Mouse (Mus musculus): ENCODE data around the gene Dnajc15.

Dnajc15 gene

GRCm38 (mm10) chr14:77860841-77861560 is 13.9 kb downstream of the Dnajc15 start:
- peak; percentile 58 for DNase-seq (ENCODE audit: low read depth)

DNA sequence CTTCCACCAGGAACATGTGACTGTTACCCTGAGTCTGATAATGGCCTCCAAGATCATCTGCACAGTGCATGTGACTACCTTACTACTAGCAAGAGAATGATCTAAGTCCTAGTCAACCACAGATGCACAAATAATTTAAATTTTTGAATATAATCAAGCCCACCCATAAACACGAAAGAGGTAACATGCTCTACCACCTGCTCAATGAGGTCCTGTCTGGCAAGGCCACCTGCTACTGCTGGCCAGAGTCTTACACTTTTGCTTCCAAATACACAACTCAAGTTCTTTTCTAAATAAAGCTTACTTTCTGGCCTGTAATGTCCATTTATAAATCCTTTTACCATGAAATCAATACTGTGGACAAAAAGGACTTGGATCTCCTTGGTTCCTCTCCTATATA is 15.0 kb downstream of the Dnajc15 start:
- no peak for DNase-seq (ENCODE audit: low read depth)

DNA sequence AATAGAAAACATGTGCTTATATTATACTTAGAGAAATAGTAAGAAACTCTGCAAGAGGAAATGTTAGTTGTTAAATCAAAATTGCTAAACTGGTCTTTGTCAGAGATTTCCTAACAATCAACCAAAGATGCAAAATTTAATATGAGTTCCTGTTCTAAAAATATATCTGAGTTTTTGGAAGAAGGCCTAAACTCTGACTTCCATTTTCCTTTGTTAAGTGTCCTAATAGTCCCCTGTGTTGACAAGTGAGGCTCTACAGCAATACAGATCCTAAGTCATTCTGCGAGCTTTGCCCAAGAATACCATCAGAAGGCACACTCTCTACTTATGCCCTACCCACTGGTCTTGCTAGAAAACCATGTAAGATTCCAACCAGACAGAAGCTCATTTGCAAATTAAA is 21.0 kb downstream of the Dnajc15 start:
- peak; percentile 54 for DNase-seq (ENCODE audit: low read depth)

DNA sequence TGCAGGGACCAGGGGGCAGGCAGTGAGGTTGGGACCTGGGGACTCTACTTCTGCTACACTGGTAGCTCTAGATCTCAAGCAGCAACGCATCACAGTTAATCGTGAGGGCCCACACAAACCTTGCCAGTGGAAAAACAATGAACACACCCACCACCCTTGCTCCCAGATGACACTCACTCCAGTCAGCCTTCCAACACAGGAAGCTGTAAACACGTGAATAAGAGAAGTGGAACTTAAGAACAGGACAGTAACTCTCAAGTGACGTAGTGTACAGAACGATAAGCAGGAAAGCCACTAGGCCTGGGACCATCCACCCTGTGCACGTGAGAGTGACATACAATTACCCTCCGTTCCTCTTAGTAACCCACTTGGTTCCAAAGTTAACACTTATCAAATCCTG is 25.1 kb downstream of the Dnajc15 start:
- DNase-seq (ENCODE audit: low read depth), result no peak

GRCm38 (mm10) chr14:77848349-77848748 is 26.6 kb downstream of the Dnajc15 start:
- peak; percentile 48 for DNase-seq (ENCODE audit: low read depth)

DNA sequence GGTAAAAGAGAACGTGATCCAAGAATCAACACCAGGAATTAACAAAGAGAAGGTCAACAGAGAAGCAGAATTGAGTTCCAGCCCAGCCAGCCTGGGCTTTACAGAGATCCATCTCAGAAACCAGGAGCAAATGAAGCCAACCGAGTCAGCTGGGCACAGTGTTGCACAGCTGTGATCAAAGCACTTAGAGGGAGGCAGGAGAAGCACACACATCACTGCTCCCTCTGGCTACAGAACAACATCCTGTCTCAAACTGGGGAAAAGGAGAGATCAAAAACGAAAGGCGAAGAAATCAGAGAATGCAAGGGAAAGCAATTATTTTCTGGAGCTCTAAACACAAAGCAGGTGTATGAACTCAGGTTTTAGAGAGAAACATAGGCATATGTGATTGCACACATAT is 28.7 kb downstream of the Dnajc15 start:
- DNase-seq (ENCODE audit: low read depth), result no peak

DNA sequence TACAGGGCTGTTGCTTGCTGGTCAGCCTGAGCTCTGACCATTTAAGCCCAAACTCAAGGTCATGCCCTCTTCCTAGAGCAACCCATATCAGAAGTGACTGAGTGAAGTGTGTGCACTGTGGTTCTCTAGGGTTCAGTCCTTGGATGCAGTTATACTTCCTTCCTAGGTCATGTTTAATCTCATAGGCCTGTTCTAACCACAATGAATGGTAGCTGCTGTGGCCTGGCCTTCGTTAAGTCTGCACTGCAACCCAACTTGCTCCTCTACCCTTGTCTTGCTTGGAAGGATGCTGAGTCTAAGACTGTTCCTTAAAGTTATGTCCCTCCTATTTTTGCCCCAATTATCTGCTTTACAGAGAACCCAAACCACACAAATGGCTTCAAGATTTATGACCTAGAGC is 29.4 kb downstream of the Dnajc15 start:
- peak; percentile 79 for DNase-seq (ENCODE audit: low read depth)

DNA sequence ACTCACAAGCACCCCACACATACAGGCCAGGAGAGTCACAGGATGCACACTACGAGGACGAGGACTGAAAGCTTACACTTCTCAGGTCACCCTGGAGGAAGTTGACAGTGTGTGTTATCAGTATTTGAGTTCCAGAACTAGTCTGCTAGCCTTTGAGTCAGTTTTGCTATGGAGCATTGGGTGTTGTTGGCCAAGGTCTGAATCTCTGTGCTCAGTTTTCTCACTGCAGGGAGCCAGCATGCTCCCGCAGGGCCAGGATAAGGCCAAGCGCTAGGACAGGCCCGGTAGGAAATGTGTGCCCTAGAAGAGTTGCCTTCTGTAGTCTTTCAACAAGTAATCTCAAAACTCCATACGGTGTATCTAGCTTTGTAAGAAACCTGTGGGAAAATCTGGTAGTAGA is 34.4 kb downstream of the Dnajc15 start:
- no peak for DNase-seq (ENCODE audit: low read depth)

DNA sequence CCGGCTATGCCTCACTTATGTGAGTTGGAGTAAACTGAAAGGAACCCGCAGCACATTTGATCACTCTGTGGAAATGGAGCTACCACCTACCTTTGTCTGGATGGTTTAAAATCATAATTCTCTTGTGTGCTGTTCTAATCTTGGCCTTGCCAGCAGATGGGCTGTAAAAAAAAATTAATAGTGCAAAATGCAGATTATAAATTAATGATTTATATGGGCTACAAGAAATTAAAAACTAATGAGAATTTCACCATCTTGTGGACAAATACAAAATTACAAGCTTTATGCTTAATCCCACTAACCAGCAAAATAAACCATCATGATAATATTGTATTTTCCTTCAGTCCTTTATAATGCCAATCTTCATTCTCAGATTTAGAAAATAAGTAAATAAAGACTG is 34.8 kb downstream of the Dnajc15 start:
- DNase-seq (ENCODE audit: low read depth), result no peak

GRCm38 (mm10) chr14:77836794-77837193 is 38.1 kb downstream of the Dnajc15 start:
- peak; percentile 56 for DNase-seq (ENCODE audit: low read depth)

DNA sequence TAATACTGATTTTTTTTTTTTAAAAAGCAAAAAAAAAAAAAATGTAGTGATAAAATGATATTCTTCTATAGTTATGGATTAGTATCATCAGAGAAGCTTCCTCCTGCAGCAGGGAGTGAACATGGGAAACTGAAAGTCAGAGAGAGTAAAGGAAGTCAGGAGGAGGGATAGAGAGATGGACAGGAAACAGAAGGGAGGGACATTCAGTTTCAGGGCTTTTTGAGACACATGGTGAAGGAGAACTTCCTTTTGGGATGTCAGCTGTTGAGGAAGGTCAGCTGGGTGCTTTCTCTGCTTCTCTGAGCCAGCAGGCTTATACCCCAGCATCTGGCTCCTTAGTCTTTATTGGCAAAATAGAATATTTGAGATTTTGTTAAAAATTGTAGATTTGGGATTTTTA is 42.6 kb downstream of the Dnajc15 start:
- DNase-seq (ENCODE audit: low read depth), result peak; percentile 32

- no peak for DNase-seq (ENCODE audit: low read depth)
Observed at GRCm38 (mm10) chr14:77831936-77832335, 43.0 kb downstream of the Dnajc15 start.

DNA sequence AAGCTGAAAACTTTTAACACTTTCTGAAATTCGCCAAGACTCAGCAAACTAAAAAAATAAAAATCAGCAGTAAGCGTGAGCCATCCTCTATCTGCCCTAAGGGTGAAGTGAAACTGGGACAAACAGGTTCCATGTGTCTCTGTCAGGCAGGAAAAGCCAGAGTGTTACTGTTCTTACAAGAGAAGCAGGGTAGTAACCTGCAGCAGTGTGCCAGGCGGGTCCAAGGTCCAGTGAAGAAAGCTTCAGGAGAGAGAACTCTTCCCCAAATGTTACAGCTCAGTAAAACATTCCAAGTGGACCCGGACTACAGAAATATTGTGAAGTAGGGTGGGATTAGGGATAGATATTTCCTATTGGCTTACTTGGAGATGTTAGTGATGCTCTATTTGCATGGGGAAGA is 45.3 kb downstream of the Dnajc15 start:
- no peak for DNase-seq (ENCODE audit: low read depth)

- no peak for DNase-seq (ENCODE audit: low read depth)
Observed at GRCm38 (mm10) chr14:77825891-77826290, 49.0 kb downstream of the Dnajc15 start.

DNA sequence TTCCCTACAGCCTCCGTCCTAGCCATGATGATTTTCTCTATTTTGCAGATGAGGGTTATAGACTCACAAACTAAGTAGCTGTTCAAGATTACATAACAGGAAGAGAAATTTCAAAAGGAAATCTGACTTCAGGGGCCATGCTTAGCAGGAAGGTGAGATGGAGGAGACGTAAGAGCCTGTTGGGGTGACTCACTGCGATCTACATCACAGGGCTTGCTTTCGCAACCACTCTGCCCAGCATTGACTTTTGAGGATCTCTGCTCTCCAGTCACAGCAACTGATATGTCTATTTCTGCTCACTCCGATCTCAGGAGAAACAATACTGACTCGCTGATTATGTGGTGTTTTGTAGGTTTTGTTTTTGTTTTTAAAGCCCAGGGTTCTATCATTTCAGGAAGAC is 49.8 kb downstream of the Dnajc15 start:
- peak; percentile 93 for DNase-seq (ENCODE audit: low read depth)

DNA sequence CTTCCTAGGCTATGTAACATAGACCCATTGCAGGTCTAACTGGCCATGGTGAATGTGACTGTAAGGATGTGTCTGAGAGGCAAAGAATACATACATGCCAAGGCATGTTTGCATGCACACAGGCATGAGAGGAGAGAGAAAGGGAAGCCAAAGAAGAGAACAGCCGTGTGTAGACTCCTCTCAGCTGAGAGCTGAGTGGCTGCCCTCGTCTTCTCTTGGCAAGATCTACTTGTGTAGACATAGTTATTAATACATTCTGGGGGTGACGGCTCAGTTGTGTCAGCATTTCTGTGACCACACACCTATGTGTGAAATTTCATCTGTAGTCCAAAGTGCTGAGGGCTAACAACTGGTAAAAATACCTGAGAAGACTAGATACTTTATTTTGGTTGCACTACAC is 55.1 kb downstream of the Dnajc15 start:
- no peak for DNase-seq (ENCODE audit: low read depth)

GRCm38 (mm10) chr14:77817561-77817960 is 57.4 kb downstream of the Dnajc15 start:
- no peak for DNase-seq (ENCODE audit: low read depth)

GRCm38 (mm10) chr14:77814935-77815334 is 60.0 kb downstream of the Dnajc15 start:
- no peak for DNase-seq (ENCODE audit: low read depth)

DNA sequence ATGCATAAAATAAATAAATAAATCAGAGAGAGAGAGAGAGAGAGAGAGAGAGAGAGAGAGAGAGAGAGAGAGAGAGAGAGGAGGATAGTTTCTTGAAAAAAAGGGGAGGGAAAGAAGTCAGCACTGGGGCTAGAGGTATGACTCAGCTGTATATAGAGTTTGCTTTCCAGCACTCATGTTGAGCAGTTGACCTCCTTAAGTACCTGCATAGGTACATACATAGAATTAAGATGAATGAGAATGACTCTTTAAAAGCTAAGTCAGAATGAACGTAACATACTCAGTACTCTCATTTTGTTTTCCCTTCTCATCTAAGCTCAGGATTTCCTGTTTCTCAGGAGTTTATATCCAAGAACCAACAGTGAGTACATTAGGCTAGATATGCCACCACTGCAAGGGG is 62.0 kb downstream of the Dnajc15 start:
- DNase-seq (ENCODE audit: low read depth), result no peak

DNA sequence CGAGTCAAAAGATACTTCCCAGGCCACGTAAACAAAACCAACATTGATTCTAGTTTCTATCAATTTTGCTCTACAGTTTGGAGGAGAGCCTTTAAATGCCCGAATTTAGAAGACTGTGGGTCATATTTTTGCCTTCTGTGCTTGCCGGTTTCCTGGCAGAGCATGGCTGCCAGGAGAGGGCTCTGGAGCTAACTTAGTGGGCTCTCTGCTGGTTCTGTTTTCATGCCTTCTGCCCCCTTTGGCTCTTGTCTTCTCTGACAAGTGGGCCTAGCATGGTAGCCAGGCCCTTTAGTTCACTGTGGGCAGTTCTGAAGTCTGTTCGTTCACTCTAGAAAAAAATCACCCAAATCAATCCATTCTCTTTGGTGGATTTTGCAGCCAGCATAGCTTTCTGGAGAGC is 63.5 kb downstream of the Dnajc15 start:
- DNase-seq (ENCODE audit: low read depth), result no peak

DNA sequence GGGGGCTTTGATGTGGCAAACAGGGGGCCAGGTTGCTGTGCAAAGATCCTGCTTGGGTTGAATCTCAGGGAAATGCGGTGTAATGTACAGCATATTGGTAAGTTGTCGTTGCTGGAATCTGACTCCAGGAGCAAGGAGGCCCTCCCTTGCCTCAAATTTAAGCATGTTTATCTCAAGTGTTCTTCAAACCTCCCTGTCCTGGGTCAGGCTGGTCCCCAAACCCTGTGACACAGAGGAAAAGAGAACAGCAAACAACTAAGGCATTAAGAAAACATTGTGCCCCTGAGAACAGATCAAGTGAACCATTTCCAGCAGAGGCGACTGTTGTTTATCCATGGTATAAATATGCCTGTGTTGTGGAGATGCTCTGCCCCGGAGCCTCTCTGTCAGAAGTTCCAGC is 67.1 kb downstream of the Dnajc15 start:
- DNase-seq (ENCODE audit: low read depth), result no peak

DNA sequence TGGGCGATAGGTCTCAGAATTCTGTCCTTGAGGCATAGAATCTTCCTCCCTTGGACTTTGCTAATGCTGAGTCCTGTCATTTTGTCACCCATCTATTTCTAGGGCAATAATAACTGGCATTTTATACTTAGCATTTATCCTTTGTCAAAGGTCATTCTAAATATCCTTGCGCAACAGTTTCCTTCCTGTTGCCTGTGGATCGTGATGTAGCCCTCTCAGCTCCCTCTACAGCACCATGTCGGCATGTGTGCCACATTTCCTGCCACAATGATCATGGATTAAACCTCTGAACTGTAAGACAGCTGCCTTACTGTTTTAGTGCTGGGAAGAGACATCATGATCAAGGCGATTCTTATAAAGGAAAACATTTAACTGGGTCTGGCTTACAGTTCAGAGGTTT is 68.6 kb downstream of the Dnajc15 start:
- peak; percentile 77 for DNase-seq (ENCODE audit: low read depth)

DNA sequence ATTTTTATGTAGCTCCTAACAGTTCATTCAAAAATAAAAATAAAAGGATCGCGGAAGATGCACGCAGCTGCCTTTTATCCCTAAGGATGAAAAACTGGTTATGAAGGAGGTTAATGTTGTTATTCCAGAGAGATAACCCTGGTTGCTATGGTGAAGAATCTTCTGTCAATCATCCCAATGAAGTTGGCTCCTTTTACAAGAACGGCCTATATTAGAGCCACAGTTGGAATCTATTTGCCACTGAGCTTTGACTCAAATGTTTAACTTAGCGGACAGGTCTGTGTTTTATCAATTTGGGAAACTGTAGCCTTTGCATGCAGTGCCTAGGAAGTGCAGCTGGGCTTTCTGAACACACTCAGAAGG is 72.7 kb downstream of the Dnajc15 start:
- DNase-seq (ENCODE audit: low read depth), result no peak

- no peak for DNase-seq (ENCODE audit: low read depth)
Observed at GRCm38 (mm10) chr14:77801571-77802267, 73.2 kb downstream of the Dnajc15 start.

Measured in 416B (cell line).